Mouse (Mus musculus) layer of hippocampus, adult 18-20 months (tissue): ENCODE measurements around the gene Pars2. TPM values are rescaled to one million over a fixed set of nuclear protein-coding genes. Genes with fewer than 3 reads are reported as not detected.
A peak's percentile ranks its signal among the peaks of the same experiment; 100 is the strongest.

ENCODE experiments used
- DNase-seq, 2 experiments: peaks; one replicate each; pipeline ENCODE4 v3.0.0; 2022; ENCODE audit warnings: low spot score in 2 of 2
- total RNA-seq, 2 experiments: library from RNA; stranded (reverse); gene quantifications; 2 replicates each; pipeline ENCODE4 v1.2.3; 2021

The Pars2 gene
- total RNA-seq, 2 experiments from 2014 or later = 6.9 TPM

- peak in 1 of 2 experiments; percentile 51 for DNase-seq
These were observed 17.4 kb upstream of the Pars2 start for GRCm38 (mm10) chr4:106633281-106634085.

GRCm38 (mm10) chr4:106634086-106634479 is 16.8 kb upstream of the Pars2 start:
- no peak for DNase-seq

GRCm38 (mm10) chr4:106643483-106644217 is 7.2 kb upstream of the Pars2 start:
- no peak for DNase-seq

- no peak for DNase-seq
These were observed 6.7 kb upstream of the Pars2 start for GRCm38 (mm10) chr4:106644218-106644610.

DNA sequence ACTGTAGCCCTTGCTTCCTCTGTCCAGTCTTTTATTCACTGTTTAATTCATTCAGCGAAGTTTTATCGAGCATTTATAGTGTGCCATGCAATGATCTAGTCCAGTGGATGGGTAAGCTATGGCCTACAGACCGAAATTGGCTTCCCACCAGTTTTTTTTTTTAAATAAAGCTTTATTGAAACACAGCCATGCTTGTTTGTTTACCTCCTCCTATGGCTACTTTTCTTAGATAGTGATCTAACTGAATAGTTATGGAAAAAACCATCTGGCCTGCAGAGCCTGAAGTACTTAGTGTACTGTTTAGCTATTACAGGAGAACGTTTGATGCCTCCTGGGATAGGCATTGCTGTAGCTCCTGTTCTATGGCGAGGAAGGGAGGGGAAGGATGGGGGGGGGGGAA is 5.1 kb upstream of the Pars2 start:
- no peak for DNase-seq

DNA sequence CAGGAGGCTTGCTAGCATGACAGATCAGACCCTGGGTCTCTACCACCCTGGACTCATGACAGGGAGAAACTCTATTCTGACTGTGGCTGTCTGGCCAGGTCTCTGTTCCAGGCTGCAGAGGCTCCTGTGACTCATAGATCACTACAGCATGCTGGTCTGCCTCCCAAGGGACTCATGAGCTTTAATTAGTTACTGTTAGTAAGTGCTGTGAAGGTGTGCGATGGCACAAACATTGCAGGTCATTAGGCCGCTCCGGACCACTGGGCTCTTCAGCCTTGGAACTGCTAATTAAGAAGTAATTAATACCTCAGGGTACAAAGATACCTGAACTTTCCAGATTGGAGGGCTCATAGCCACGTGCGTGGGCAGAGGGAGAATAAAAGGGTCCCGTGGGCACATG is 3.7 kb upstream of the Pars2 start:
- no peak for DNase-seq

DNA sequence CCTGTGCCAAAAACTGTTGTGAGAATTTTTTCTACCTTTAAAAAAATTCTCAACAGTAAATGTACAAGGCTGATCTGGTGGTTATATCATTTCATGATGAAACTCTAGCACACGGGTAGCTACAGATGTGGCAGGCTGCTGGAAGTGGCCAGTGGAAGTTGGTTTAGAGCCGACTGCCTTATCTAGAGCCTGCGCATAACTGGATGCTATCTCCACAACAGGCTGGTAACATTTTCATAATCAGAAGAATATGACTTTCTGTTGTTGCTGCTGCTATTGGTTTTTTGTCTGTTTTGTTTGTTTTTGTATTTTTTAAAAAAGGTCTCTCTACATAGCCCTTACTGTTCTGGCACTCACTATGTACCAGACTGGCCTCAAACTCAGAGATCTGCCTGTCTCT is 1.7 kb downstream of the Pars2 start:
- no peak for DNase-seq

- DNase-seq = no peak
These were observed 2.2 kb downstream of the Pars2 start for GRCm38 (mm10) chr4:106653051-106653450.

DNA sequence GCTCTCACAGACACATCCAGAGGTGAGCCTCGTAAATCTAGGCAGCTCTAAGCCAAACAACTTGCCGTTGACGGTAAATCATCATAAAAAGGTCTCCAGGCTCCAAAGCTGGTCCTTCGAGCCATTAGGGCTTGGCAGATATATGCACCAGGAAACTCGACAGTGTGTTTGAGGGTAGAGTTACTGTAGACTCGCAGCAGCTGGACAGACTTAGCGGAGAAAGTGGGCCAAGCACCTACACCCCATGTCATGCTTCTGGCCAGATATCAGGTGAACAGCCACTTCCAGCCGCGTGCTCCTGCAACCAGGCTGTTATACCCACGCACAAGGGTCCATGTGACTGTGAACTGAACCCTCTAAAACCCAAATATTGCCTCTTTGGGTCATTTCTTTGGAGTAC is 4.8 kb downstream of the Pars2 start:
- no peak for DNase-seq

DNA sequence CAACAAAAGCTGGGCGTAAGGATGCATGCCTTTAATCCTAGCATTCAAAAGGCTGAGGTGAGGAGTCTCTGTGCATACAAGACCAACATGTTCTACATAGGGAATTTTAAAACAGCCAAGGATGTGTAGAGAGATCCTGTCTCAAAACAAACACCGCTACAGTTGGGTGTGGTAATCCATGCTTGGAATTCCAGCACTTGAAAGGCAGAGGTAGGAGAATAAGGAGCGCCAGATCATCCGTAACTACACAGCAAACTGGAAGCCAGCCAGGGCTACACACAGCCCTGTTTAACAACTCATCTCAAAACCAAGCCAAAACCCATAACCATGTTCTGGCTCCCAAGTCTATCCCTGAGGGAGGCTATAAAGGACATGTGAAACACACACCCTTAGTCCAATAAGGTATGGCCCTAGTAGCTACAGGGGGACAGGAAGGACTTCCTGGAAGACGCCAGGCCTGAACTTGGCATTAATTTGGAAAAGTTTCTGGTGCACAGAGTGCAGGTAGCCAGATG is 13.1 kb downstream of the Pars2 start:
- no peak for DNase-seq

GRCm38 (mm10) chr4:106664697-106665096 is 13.8 kb downstream of the Pars2 start:
- DNase-seq = no peak

DNA sequence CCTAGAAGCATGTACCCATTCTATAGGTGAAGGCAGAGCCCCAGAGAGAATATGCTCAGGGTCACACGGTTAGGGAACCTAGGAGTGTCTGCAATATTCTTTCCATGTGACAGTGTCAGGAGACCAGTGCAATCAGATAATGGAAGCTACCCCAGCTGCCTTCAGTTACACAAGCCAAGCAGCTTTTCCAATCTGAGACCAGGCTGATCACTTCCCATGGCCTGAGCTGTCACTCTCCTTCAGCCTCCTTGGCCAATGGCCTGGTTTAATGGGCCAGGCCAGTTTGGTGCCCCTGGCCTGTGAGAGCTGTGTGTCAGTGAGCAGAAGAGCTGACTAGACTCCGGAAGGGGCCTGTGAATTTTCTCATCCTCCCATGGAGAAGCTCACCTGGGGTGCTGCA is 14.4 kb downstream of the Pars2 start:
- DNase-seq = no peak

DNA sequence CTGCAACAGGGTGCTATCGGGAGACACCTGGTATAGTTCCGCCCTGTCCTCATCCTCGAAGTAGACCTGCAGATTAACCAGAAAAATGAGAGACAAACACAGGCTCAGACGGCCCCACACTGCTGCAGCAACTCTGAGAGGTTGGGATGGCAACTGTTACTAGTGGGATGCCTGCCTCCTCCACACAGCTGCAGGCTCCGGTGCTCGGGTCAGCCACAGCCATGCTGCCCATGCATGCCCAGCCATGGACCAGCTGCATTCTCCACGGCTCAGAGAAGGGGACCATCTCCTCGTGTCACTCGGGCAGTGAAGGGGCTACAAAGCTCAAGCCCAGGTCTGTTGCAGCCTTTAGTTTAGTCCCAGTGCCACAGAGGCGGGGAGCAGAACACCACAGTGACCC is 14.8 kb downstream of the Pars2 start:
- no peak for DNase-seq

DNA sequence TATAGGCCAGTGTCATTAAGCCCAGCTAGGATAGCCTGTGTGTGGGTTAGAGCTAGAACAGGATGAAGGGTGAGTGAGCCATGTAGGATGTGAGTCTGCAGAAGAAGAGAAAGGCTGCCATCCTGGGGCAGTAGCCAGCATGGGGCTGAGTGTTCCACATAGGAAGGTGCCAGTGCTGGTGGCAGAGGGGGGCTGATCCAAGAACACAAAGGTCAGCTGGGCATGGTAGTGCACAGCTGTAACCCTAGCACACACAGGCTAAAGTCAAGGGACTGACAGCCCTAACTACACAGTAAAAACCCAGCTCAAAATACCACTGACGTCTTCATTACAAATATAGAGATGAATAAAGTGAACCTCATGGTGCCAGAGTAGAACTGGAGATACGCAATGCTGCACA is 15.7 kb downstream of the Pars2 start:
- no peak for DNase-seq

DNA sequence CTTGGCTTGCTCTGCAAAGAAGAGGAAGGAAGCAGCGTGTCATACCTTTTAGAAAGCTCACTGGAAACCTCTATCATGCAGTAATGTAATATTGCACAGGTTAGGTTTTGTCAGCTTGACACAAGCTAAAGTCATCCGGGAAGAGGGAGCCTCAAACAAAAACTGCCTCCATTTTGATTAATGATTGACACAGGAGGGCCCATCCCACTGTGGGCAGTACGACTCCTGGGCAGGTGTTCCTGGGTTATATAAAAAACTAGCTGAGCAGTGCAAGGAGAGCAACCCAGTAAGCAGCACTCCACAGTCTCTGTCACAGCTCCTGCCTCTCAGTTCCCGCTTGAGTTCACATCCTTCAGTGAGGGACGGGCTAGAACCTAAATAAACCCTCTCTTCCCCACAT is 25.9 kb downstream of the Pars2 start:
- DNase-seq = no peak

DNA sequence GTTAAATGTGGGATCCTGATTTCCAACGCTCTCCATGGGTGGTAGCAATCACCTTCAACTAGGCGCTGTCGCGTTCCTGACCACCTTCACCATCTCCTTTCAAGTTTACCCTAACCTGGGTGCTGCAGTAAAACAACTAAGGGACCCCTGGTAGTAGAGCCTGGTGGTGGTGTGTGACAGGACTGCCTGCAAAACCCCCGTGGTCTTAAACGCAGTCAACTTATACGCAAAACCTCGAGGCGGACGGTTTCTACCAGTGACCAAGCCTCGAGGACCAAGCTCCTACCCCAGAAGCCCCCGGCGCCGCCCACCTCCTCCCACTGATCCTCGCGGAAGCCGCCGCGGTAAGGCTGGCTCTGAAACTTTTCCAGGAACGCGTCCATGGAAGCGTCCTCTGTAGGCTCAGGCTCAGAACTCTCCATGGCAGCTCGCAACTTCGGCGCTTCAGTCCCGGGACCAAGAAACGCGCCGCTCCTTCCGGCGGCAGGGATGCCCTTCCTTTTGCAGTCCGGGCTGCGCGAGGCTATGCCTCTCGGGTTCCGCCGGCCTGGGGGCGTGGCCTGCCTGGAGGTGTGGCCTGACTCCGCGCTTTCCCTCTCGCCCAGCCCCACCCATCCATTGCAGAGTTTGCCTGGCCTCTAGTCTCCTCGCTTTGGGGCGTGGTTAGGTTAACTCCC is 27.7 kb downstream of the Pars2 start, which contains the start of gene Ttc4:
Gene Ttc4, minus strand, starts transcription at position 503 of the 677 bp plus-strand sequence.
- peak; percentile 78 to 87 for DNase-seq

DNA sequence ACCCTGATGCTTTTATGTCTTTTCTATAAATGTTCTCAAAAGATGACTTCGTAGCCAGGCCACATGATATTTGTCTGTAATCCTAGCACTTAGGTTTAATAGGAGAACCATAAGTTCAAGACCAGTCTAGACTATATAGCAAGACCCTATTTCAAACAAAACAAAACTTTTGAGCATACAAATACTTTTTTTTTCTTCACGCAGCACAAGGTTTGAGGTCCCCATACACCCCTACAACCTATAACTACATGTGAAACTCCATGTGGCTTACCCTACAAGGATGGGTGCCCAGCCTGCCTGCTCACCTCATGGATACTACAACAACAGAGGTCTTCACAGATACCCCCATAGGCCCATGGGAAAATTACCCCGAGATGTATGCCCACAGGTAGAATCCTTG is 28.3 kb downstream of the Pars2 start:
- DNase-seq = no peak

DNA sequence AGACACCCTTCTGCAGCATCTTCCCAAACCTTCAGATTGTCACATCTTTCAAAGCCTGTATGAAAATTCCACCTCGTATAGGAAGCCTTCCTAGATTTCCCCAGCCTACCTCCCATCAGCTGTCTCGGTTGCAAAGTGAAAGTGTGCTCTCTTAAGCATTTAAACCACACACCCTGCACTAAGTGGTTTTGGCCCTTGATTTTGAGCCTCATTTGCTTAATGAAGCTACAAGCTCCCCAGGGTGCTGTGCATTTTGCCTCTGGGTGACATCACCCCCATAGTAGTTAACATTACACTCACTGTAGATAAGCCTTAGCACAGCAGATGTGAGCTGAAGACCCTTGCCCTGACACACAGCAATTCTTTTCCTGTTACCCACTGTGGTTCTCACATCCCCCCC is 30.1 kb downstream of the Pars2 start:
- DNase-seq = no peak

GRCm38 (mm10) chr4:106688636-106689296 is 37.9 kb downstream of the Pars2 start:
- no peak for DNase-seq

GRCm38 (mm10) chr4:106693841-106694430 is 43.1 kb downstream of the Pars2 start:
- DNase-seq = no peak

GRCm38 (mm10) chr4:106699989-106700388 is 49.1 kb downstream of the Pars2 start:
- DNase-seq = peak in 1 of 2 experiments; percentile 42
